ENCODE assay signal across 11 mouse cellular contexts in genomic region chr12:80220260-80221038, GRCm38 (mm10). TPM values are rescaled to one million over a fixed set of nuclear protein-coding genes. Genes with fewer than 3 reads are reported as not detected.
DNase-seq lines count a peak whose midpoint lies in the region; ATAC-seq lines count a peak whose summit lies in the region.
"Had no signal": no experiment of that assay in that cellular context is flagged by ENCODE, and none has a peak within 500 bp of the region (broad histone marks: within the 10 kb centered on the region; RNA-seq: fewer than 3 reads in every experiment).

No protein-coding gene starts in this region.

- DNase-seq in heart, adult 11 months = peak; percentile 95
- DNase-seq in heart, adult 9 months (ENCODE audit: low spot score in 2 of 2) = no peak
- DNase-seq in lung, postnatal 25 days (ENCODE audit: low spot score) = no peak
- DNase-seq in kidney, postnatal 36 days = peak; percentile 32 to 50
- no peak for DNase-seq in layer of hippocampus, adult 18-20 months (ENCODE audit: low spot score in 2 of 2)
- DNase-seq in left cerebral cortex, adult 8-10 months (ENCODE audit: low spot score in 2 of 2) = no peak
- DNase-seq: cerebellum, adult 9-11 months; retina, postnatal 1 day had no signal

- H3K27me3 ChIP-seq in lung, embryonic 16.5 days (ENCODE audit: control insufficient read depth, insufficient read depth, low read depth, low read length) = no peaks in the 10 kb centered on the region
- H3K27me3 ChIP-seq in stomach, embryonic 15.5 days (replicated peaks) = no peaks in the 10 kb centered on the region
- H3K27me3 ChIP-seq: hindbrain, embryonic 15.5 days had no signal

- H3K9ac ChIP-seq in lung, embryonic 16.5 days (ENCODE audit: low read length) = no peak overlapping the region
- no peak overlapping the region for H3K9ac ChIP-seq in stomach, embryonic 15.5 days
- H3K9ac ChIP-seq: hindbrain, embryonic 15.5 days had no signal

- ATAC-seq in lung, embryonic 16.5 days (ENCODE audit: low read depth) = no peak
- no peak for ATAC-seq in stomach, embryonic 15.5 days (ENCODE audit: insufficient read depth, low FRiP score, low read depth)

- H3K27ac ChIP-seq in lung, embryonic 16.5 days (ENCODE audit: low read length) = peak overlapping the region; percentile 26; the same call in 1 of the 2 replicates
- peak overlapping the region; percentile 55; the same call in 1 of the 2 replicates for H3K27ac ChIP-seq in stomach, embryonic 15.5 days
- H3K27ac ChIP-seq: hindbrain, embryonic 15.5 days had no signal

- no peak overlapping the region for H3K4me3 ChIP-seq in lung, embryonic 16.5 days (ENCODE audit: low read length)
- no peak overlapping the region for H3K4me3 ChIP-seq in stomach, embryonic 15.5 days (replicated peaks)
- H3K4me3 ChIP-seq: hindbrain, embryonic 15.5 days had no signal

- no peaks in the 10 kb centered on the region for H3K36me3 ChIP-seq in lung, embryonic 16.5 days (ENCODE audit: control insufficient read depth, insufficient read depth, low read length)
- no peaks in the 10 kb centered on the region for H3K36me3 ChIP-seq in stomach, embryonic 15.5 days
- H3K36me3 ChIP-seq: hindbrain, embryonic 15.5 days had no signal

- no peak overlapping the region for H3K4me2 ChIP-seq in lung, embryonic 16.5 days (ENCODE audit: low read depth, low read length)
- H3K4me2 ChIP-seq in stomach, embryonic 15.5 days = no peak overlapping the region
- H3K4me2 ChIP-seq: hindbrain, embryonic 15.5 days had no signal

- WGBS in lung, embryonic 16.5 days = 70% methylated on average over 14 of the region's 14 CpGs
- WGBS in stomach, embryonic 15.5 days = 65% methylated on average over 14 of the region's 14 CpGs

- H3K9me3 ChIP-seq in lung, embryonic 16.5 days (ENCODE audit: control insufficient read depth, low read length) = no peaks in the 10 kb centered on the region
- no peaks in the 10 kb centered on the region for H3K9me3 ChIP-seq in stomach, embryonic 15.5 days
- H3K9me3 ChIP-seq: hindbrain, embryonic 15.5 days had no signal

- peaks cover 70% of the 10 kb centered on the region for H3K4me1 ChIP-seq in lung, embryonic 16.5 days (replicated peaks; ENCODE audit: control insufficient read depth, insufficient read depth, low read length)
- peaks cover 74% of the 10 kb centered on the region for H3K4me1 ChIP-seq in stomach, embryonic 15.5 days

RNA-seq across cellular contexts. Expression of gene Actn1, which starts 39.7 kb away (rescaled TPM):
- polyA plus RNA-seq in lung, embryonic 16.5 days (2015; fragmentation: Nextera tagmentation; extraction: Ambion mirVana) = 49.2 and 49.9 TPM in 2 replicates
- polyA plus RNA-seq in stomach, embryonic 15.5 days (2015; fragmentation: Nextera tagmentation; extraction: Ambion mirVana) = 61.2 and 65.0 TPM in 2 replicates
- total RNA-seq in layer of hippocampus, adult 18-20 months (2021) = 100 to 1,000 TPM in 1 of 2 experiments, 10 to 100 TPM in 1; 92.7 to 100 TPM
- total RNA-seq in left cerebral cortex, adult 8-10 months (2022) = 100 to 1,000 TPM in 1 of 4 experiments, 10 to 100 TPM in 3; 92.6 to 101 (median 98.8) TPM

Comparison
In these comparisons a context has a peak if more than half of its experiments do, and no peak if none do; other contexts are left out.
1. DNase-seq: peak in heart, adult 11 months (single experiment) and kidney, postnatal 36 days (2 of 2); none in heart, adult 9 months (0 of 2), lung, postnatal 25 days (single experiment), layer of hippocampus, adult 18-20 months (0 of 2) and left cerebral cortex, adult 8-10 months (0 of 2).